Comparison of ENCODE assay signal across 10 mouse cellular contexts in genomic region chr8:122745022-122745749, GRCm38 (mm10). TPM values are rescaled to one million over a fixed set of nuclear protein-coding genes. Genes with fewer than 3 reads are reported as not detected.
DNase-seq lines count a peak whose midpoint lies in the region; ATAC-seq lines count a peak whose summit lies in the region.
"Had no signal": no experiment of that assay in that cellular context is flagged by ENCODE, and none has a peak within 500 bp of the region (broad histone marks: within the 10 kb centered on the region; RNA-seq: fewer than 3 reads in every experiment).

No protein-coding gene starts in this region.

- WGBS in embryonic facial prominence, embryonic 11.5 days, result 36% methylated on average over 17 of the region's 17 CpGs
- WGBS in hindbrain, embryonic 14.5 days, result 13% methylated on average over 17 of the region's 17 CpGs
- 14% methylated on average over 17 of the region's 17 CpGs for WGBS in midbrain, embryonic 16.5 days
- WGBS in intestine, embryonic 15.5 days, result 21% methylated on average over 17 of the region's 17 CpGs

- H3K27ac ChIP-seq in embryonic facial prominence, embryonic 11.5 days (replicated peaks; ENCODE audit: low read depth, low read length), result no peak overlapping the region
- peak overlapping the region; percentile 98 for H3K27ac ChIP-seq in hindbrain, embryonic 14.5 days
- peak overlapping the region; percentile 91 for H3K27ac ChIP-seq in midbrain, embryonic 16.5 days (ENCODE audit: low read length)
- H3K27ac ChIP-seq in intestine, embryonic 15.5 days, result no peak overlapping the region

- H3K4me1 ChIP-seq in embryonic facial prominence, embryonic 11.5 days (ENCODE audit: control insufficient read depth, insufficient read depth, low read length), result peaks cover 12% of the 10 kb centered on the region
- peaks cover 82% of the 10 kb centered on the region for H3K4me1 ChIP-seq in hindbrain, embryonic 14.5 days (replicated peaks; ENCODE audit: control insufficient read depth, insufficient read depth, low read length)
- peaks cover 43% of the 10 kb centered on the region for H3K4me1 ChIP-seq in midbrain, embryonic 16.5 days (ENCODE audit: control insufficient read depth, insufficient read depth, low read length)
- peaks cover 5% of the 10 kb centered on the region; the same call in 1 of the 2 replicates for H3K4me1 ChIP-seq in intestine, embryonic 15.5 days (replicated peaks)

- peaks cover 6% of the 10 kb centered on the region; the same call in 1 of the 2 replicates for H3K27me3 ChIP-seq in embryonic facial prominence, embryonic 11.5 days (ENCODE audit: control insufficient read depth, insufficient read depth, low read length)
- no peaks in the 10 kb centered on the region for H3K27me3 ChIP-seq in hindbrain, embryonic 14.5 days (ENCODE audit: control insufficient read depth, insufficient read depth, low read length)
- no peaks in the 10 kb centered on the region for H3K27me3 ChIP-seq in midbrain, embryonic 16.5 days (ENCODE audit: control insufficient read depth, insufficient read depth, low read depth, low read length)
- H3K27me3 ChIP-seq in intestine, embryonic 15.5 days (replicated peaks), result peaks cover 54% of the 10 kb centered on the region

- no peaks in the 10 kb centered on the region for H3K36me3 ChIP-seq in embryonic facial prominence, embryonic 11.5 days (replicated peaks; ENCODE audit: control insufficient read depth, insufficient read depth, low read depth, low read length)
- H3K36me3 ChIP-seq in hindbrain, embryonic 14.5 days (replicated peaks; ENCODE audit: control insufficient read depth, insufficient read depth), result no peaks in the 10 kb centered on the region
- H3K36me3 ChIP-seq in midbrain, embryonic 16.5 days (ENCODE audit: control insufficient read depth, insufficient read depth, low read length), result no peaks in the 10 kb centered on the region
- no peaks in the 10 kb centered on the region for H3K36me3 ChIP-seq in intestine, embryonic 15.5 days

- DNase-seq in cerebellum, adult 9-10 months, result peak; percentile 70
- no peak for DNase-seq in embryonic facial prominence, embryonic 11.5 days (ENCODE audit: low spot score)
- no peak for DNase-seq in hindbrain, embryonic 14.5 days (ENCODE audit: low spot score)
- DNase-seq in gastrocnemius, adult 18-20 months (ENCODE audit: low spot score), result no peak
- no peak for DNase-seq in thymus, postnatal 10 days (ENCODE audit: low spot score in 2 of 2)
- DNase-seq in layer of hippocampus, adult 8-10 months (ENCODE audit: low spot score in 2 of 2), result no peak
- DNase-seq: adrenal gland, postnatal 14 days; lung, postnatal 10 days had no signal

- ATAC-seq in embryonic facial prominence, embryonic 11.5 days (replicated peaks; ENCODE audit: insufficient number of reproducible peaks, low FRiP score, low TSS enrichment, low read depth), result peak; percentile 36; the same call in 1 of the 2 replicates
- peak; percentile 64 for ATAC-seq in hindbrain, embryonic 14.5 days (ENCODE audit: low FRiP score)
- peak; percentile 74 for ATAC-seq in midbrain, embryonic 16.5 days
- no peak for ATAC-seq in intestine, embryonic 15.5 days

- no peaks in the 10 kb centered on the region for H3K9me3 ChIP-seq in embryonic facial prominence, embryonic 11.5 days (replicated peaks; ENCODE audit: control insufficient read depth, low read length)
- no peaks in the 10 kb centered on the region for H3K9me3 ChIP-seq in hindbrain, embryonic 14.5 days (ENCODE audit: control insufficient read depth, low read length)
- no peaks in the 10 kb centered on the region for H3K9me3 ChIP-seq in midbrain, embryonic 16.5 days (replicated peaks; ENCODE audit: control insufficient read depth, low read length, poor library complexity, severe bottlenecking)
- H3K9me3 ChIP-seq in intestine, embryonic 15.5 days, result no peaks in the 10 kb centered on the region

- H3K4me3 ChIP-seq in embryonic facial prominence, embryonic 11.5 days (ENCODE audit: low read depth, low read length), result no peak overlapping the region
- no peak overlapping the region for H3K4me3 ChIP-seq in hindbrain, embryonic 14.5 days (replicated peaks; ENCODE audit: low read length)
- H3K4me3 ChIP-seq in midbrain, embryonic 16.5 days (ENCODE audit: low read depth, low read length), result no peak overlapping the region
- H3K4me3 ChIP-seq in intestine, embryonic 15.5 days (replicated peaks), result no peak overlapping the region

- no peak overlapping the region; the same call in 1 of the 2 replicates for H3K9ac ChIP-seq in embryonic facial prominence, embryonic 11.5 days (replicated peaks; ENCODE audit: low read length)
- peak overlapping the region; percentile 43 for H3K9ac ChIP-seq in hindbrain, embryonic 14.5 days
- peak overlapping the region; percentile 39 for H3K9ac ChIP-seq in midbrain, embryonic 16.5 days (ENCODE audit: low read depth, low read length)
- H3K9ac ChIP-seq in intestine, embryonic 15.5 days, result no peak overlapping the region

- peak overlapping the region; percentile 27; the same call in 1 of the 2 replicates for H3K4me2 ChIP-seq in embryonic facial prominence, embryonic 11.5 days (ENCODE audit: low read depth, low read length)
- peak overlapping the region; percentile 43 for H3K4me2 ChIP-seq in hindbrain, embryonic 14.5 days (replicated peaks)
- peak overlapping the region; percentile 42 for H3K4me2 ChIP-seq in midbrain, embryonic 16.5 days (ENCODE audit: low read length)
- H3K4me2 ChIP-seq in intestine, embryonic 15.5 days (replicated peaks), result no peak overlapping the region

RNA-seq across cellular contexts. Expression of gene Acsf3, which starts 30.1 kb away (rescaled TPM):
- 14.2 and 14.6 TPM in 2 replicates for polyA plus RNA-seq in embryonic facial prominence, embryonic 11.5 days (2014; fragmentation: Nextera tagmentation; extraction: Ambion mirVana)
- 14.5 and 16.5 TPM in 2 replicates for polyA plus RNA-seq in hindbrain, embryonic 14.5 days (2014; fragmentation: Nextera tagmentation; extraction: Ambion mirVana)
- 15.1 and 18.0 TPM in 2 replicates for polyA plus RNA-seq in midbrain, embryonic 16.5 days (2015; fragmentation: Nextera tagmentation; extraction: Ambion mirVana)
- total RNA-seq in gastrocnemius, adult 18-20 months (2021), result 10 to 100 TPM; 12.4 to 12.9 TPM
- 21.8 and 24.6 TPM in 2 replicates for polyA plus RNA-seq in intestine, embryonic 15.5 days (2015; fragmentation: Nextera tagmentation; extraction: Ambion mirVana)
- 10 to 100 TPM; 21.9 to 26.7 (median 23.9) TPM for total RNA-seq in layer of hippocampus, adult 8-10 months (2022)

RNA-seq across cellular contexts. Expression of gene Cbfa2t3, which starts 46.3 kb away (rescaled TPM):
- 1.9 and 2.1 TPM in 2 replicates for polyA plus RNA-seq in embryonic facial prominence, embryonic 11.5 days (2014; fragmentation: Nextera tagmentation; extraction: Ambion mirVana)
- polyA plus RNA-seq in hindbrain, embryonic 14.5 days (2014; fragmentation: Nextera tagmentation; extraction: Ambion mirVana), result 22.4 and 27.7 TPM in 2 replicates
- polyA plus RNA-seq in midbrain, embryonic 16.5 days (2015; fragmentation: Nextera tagmentation; extraction: Ambion mirVana), result 17.7 and 17.9 TPM in 2 replicates
- 10 to 100 TPM; 16.1 to 25.9 TPM for total RNA-seq in gastrocnemius, adult 18-20 months (2021)
- 4.6 and 4.7 TPM in 2 replicates for polyA plus RNA-seq in intestine, embryonic 15.5 days (2015; fragmentation: Nextera tagmentation; extraction: Ambion mirVana)
- 10 to 100 TPM; 30.0 to 39.0 (median 37.0) TPM for total RNA-seq in layer of hippocampus, adult 8-10 months (2022)

Comparison
In these comparisons a context has a peak if more than half of its experiments do, and no peak if none do; other contexts are left out.
1. H3K27ac ChIP-seq: peak in hindbrain, embryonic 14.5 days (single experiment) and midbrain, embryonic 16.5 days (single experiment); none in embryonic facial prominence, embryonic 11.5 days (single experiment) and intestine, embryonic 15.5 days (single experiment).
2. H3K9ac ChIP-seq: peak in hindbrain, embryonic 14.5 days (single experiment) and midbrain, embryonic 16.5 days (single experiment); none in embryonic facial prominence, embryonic 11.5 days (single experiment) and intestine, embryonic 15.5 days (single experiment).